Mouse (Mus musculus) ovary, postnatal 14 days (tissue): ENCODE measurements around the gene Nr4a1.
A peak's percentile ranks its signal among the peaks of the same experiment; 100 is the strongest.

ENCODE experiments used
- DNase-seq: peaks from one replicate; pipeline ENCODE4 v3.0.0; 2022; ENCODE audit warnings: low spot score

Nr4a1 gene

GRCm38 (mm10) chr15:101315832-101316231, 61.8 kb downstream of the Nr4a1 start:
- DNase-seq: peak; percentile 88

- DNase-seq: no peak
These were observed 62.3 kb downstream of the Nr4a1 start for GRCm38 (mm10) chr15:101316279-101316912.

GRCm38 (mm10) chr15:101316913-101317813, 63.1 kb downstream of the Nr4a1 start:
- DNase-seq: no peak

- no peak for DNase-seq
These were observed 63.9 kb downstream of the Nr4a1 start for GRCm38 (mm10) chr15:101317814-101318500.

GRCm38 (mm10) chr15:101318889-101319765, 65.1 kb downstream of the Nr4a1 start:
- no peak for DNase-seq

- DNase-seq: no peak
These were observed 66.0 kb downstream of the Nr4a1 start for GRCm38 (mm10) chr15:101320010-101320617.

- DNase-seq: no peak
These were observed 66.6 kb downstream of the Nr4a1 start for GRCm38 (mm10) chr15:101320618-101321041.

GRCm38 (mm10) chr15:101321126-101321525, 67.1 kb downstream of the Nr4a1 start:
- no peak for DNase-seq

GRCm38 (mm10) chr15:101322106-101322505, 68.0 kb downstream of the Nr4a1 start:
- no peak for DNase-seq

GRCm38 (mm10) chr15:101322640-101323039, 68.6 kb downstream of the Nr4a1 start:
- no peak for DNase-seq

GRCm38 (mm10) chr15:101323511-101323910, 69.4 kb downstream of the Nr4a1 start:
- no peak for DNase-seq
